Mouse (Mus musculus) embryo, embryonic 11.5 days (tissue): ENCODE measurements around the gene Pde9a.

Experiments
- DNase-seq: peaks from one replicate; pipeline ENCODE4 v3.0.0-alpha.2; 2012; ENCODE audit warnings: low read depth, low spot score

Pde9a gene

DNA sequence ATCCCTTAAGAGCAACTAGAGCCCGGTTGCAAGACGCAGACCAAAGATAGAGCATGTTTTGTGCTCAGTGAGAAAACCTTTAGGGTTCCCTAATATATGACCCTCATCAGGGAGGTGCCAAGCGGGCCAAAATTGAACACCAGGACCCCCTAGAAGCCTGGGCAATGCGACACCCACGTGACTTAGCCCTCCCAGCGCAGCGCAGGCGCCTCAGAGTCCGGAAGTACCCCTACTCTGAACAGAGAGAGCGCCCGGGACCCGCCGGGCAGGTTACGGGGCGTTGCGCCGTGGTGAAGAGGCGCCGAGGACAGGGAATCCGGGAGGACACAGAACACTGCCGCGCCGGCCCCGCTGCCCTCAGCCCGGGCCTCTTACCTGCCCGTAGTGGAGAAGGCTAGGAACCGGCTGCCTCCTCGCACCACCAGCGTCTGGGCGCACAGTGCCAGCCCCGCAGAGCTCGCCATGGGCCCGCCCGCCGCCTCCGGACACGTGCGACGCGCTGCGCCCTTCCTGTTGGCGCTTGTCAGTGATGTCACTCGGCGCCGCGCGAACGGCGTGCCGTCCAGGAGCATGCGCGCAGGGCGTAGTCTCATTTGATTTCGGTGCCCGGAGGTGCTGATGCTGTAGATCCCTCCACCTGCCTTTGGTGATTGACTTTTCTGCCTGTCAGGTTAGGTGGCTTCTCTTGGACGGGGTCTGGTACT, 125.9 kb downstream of the Pde9a start:
- DNase-seq = peak; percentile 85

DNA sequence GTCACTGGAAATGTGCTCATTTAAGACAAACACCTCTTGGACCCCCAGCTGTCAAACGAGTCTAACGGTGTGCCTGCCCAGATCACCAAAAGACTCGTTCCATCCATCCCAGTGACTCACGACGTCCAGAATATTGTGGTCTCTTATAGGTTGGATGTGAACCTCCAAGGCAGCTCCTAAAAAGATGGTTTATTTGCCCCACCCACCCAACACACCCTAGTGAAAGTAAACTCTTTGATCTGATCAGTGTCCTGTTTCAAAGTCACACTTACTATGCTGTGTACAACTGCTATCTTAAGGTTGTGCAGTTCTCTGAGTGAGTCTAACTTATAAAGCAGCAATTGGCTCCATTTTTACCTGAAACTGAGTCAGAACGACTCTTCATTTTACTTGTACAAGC, 126.6 kb downstream of the Pde9a start:
- DNase-seq = no peak

DNA sequence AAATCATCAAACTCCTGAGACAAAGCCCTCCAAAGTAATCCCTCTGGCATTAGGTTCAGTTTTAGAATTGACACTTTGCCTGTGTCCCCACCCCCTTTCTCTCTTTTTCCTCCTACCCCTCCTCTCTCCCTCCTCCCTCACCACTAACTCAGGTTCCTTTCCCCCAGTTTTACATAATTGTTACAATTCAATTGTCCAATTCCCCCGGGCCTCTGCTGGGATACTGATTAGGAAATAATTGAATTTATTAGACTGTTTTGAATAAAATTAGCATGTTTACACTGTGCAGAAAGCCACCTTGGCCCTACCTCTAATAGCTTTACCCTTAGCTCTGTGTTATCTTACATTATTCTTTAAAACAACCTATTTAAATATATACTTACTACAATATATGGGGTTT, 128.7 kb downstream of the Pde9a start:
- no peak for DNase-seq

DNA sequence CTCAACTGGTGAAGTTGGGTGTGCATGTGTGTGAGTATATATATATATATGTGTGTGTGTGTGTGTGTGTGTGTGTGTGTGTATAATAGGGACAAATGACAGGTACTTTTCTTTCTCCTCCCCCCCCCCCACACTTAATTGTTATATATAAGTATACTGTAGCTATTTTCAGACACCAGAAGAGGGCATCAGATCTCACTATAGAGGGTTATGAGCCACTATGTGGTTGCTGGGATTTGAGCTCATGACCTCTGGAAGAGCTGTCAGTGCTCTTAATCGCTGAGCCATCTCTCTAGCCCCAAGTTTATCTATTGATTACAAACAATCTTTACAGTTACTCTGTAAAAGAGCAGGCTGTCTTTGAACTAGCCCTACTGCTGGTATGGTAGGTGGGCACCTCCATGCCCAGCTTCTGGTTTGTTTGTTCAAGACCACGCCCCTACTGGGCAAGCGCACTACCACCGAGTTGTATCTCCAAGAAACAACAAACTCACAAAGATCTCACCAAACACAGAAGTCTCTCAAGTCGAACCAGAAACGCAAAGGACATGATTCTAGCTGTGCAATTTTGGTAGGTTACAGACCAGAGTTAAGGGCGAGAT, 133.4 kb downstream of the Pde9a start:
- no peak for DNase-seq

DNA sequence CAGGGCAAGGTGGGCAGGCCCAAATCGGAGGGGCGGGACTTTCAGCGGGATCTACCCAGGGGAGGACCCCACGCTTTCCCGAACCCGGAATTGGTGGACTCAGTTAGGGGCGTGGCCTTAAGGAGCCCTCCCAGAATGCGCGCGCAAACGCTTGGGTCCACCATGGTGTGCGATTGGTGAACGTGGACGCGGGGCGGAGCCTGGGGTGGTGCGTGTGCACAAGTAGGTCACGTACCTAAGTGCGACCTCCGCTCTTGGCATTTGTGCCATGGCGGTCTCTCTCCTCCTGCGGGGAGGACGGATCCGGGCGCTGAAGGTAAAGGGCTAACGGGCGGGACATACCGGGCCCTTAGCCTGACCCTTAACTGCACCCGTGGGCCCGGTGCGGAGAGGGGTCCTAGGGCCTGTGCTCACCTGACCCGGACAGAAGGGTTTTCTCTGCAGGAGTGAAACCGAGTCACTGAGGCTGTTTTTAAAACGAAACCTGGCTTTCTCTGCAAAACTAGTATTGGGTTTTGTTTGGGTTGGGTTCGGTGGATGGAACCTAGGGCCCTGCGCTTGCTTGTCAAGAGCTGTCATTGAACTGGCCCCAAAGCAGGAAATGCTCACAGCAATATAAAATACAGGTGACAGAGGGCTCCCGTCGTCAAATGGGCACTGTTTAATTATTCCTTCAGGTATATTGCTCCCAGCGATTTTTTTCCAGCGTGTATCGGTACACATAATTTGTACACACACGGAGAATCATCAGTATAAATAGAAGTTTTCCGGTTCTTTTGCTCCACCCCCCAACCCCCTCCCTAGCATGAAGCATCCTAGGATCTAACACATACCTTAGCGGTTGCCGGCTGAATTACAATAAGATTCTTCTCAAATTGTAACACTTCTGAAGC, 134.2 kb downstream of the Pde9a start, which contains the start of the genes Wdr4 and Ndufv3:
Wdr4 (minus strand) TSS at position 35 of the 893 bp plus-strand sequence.
Ndufv3 (plus strand) TSS at position 170 of the 893 bp plus-strand sequence.
- DNase-seq = peak; percentile 98

DNA sequence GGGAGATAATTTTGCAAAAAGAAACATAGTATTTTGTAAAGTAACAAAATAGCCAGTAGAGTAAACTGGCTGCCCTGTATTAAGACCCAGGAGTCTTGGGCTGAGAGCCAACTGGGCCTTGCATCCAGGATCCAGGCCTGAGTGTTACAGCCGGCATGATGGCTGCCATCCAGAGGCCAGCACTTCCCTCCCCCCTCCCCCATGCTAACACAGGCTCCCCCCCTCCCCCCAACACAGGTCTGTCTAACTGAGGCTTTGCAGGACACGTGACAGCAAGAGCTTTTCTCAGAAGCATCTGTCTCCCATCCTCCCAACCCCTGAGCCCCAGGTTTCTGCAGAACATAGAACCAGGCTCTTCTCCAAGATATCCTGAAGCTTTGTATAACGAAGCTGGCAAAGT, 134.9 kb downstream of the Pde9a start:
- DNase-seq = no peak

DNA sequence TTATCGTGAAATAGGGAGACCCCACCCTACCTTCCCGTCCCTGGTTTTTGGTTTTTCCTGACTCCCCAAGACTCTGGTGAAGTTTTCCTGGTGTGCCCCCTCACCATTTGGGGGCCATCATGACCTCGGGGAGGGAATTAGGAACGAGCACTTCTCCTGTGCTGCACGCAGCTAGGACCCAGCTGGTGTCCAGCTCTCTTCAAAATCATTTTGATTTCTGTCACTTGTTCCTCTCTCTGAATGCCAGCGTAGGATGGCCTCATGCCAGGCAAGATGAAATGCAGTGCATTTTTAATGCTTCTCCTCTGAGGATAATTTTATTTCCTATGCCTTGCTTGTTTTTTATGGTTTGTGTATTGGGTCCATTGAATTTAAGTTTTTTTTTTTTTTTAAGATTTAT, 135.9 kb downstream of the Pde9a start:
- DNase-seq = no peak

DNA sequence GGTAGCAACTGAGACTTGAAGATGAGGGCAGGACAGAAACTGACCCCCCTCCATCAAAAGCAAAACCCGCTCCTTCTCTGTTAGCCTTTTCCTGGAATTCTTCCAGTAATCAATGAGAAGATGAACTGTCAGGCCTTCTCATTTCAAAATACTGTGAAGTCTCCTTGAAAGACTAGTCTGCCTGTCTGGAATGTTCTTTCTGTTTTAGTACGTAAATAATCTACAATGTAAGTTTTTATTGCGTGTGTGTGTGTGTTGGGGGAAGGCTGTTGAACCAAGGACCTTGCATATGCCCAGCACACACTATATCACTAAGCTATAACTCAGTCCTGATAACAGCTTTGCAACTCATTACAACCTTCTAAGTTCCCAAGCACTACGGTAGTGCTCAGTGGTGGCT, 139.1 kb downstream of the Pde9a start:
- no peak for DNase-seq

DNA sequence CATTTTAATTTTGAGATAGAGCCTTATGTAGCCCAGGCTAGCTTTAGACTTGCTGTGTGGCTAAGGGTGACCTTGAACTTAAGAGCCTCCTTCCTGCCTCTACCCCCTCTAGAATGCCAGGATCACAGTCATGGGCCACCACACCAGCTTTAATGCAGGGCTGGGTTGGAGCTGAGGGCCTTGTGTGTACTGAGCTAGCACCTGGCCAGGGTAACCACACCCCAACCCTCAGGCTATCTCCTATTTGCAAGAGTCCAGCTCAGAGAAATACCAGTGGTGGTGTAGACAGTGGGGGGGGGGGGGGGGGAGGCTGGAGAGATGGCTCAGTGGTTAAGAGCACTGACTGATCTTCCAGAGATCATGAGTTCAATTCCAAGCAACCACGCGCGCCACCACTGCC, 139.8 kb downstream of the Pde9a start:
- DNase-seq = no peak
